Mouse (Mus musculus) forebrain, postnatal 0 days (tissue): ENCODE results near the gene Tns1. TPM values are rescaled to one million over a fixed set of nuclear protein-coding genes. Genes with fewer than 3 reads are reported as not detected.

ENCODE experiments used
- ATAC-seq: fragments of 200-750 bp; cut with Nextera tagmentation; 2 replicates; pipeline ENCODE4 v1.8.0; 2017; ENCODE audit warnings: mild to moderate bottlenecking, moderate library complexity
- DNase-seq: peaks from one replicate; pipeline ENCODE4 v3.0.0-alpha.2; 2015
- H3K27ac ChIP-seq: fragments of 300-500 bp; sonication (generic); 2 replicates; pipeline ENCODE4 v1.5.1; 2014; ENCODE audit warnings: low read depth, mild to moderate bottlenecking, antibody characterized with exemption, low read length, moderate library complexity, mixed read lengths
- H3K27me3 ChIP-seq: fragments of 300-500 bp; sonication (generic); 2 replicates; pipeline ENCODE4 v1.6.1; 2014; ENCODE audit warnings: mild to moderate bottlenecking, low read length, mixed read lengths; ENCODE audit not compliant: insufficient read depth
- H3K36me3 ChIP-seq: fragments of 300-500 bp; sonication (generic); 2 replicates; pipeline ENCODE4 v1.6.1; 2014; ENCODE audit warnings: mild to moderate bottlenecking, moderate library complexity; ENCODE audit not compliant: insufficient read depth
- H3K4me1 ChIP-seq: fragments of 300-500 bp; sonication (generic); 2 replicates; pipeline ENCODE4 v1.6.1; 2014; ENCODE audit warnings: antibody characterized with exemption; ENCODE audit not compliant: insufficient read depth
- H3K4me2 ChIP-seq: fragments of 300-500 bp; sonication (generic); 2 replicates; pipeline ENCODE4 v1.6.1; 2014; ENCODE audit warnings: low read depth, mild to moderate bottlenecking, moderate library complexity
- H3K4me3 ChIP-seq: fragments of 300-500 bp; sonication (generic); 2 replicates; pipeline ENCODE4 v1.5.1; 2014; ENCODE audit warnings: low read depth, low read length, mixed read lengths
- H3K9ac ChIP-seq: fragments of 300-500 bp; sonication (generic); 2 replicates; pipeline ENCODE4 v1.6.1; 2014; ENCODE audit warnings: mild to moderate bottlenecking
- H3K9me3 ChIP-seq: fragments of 300-500 bp; sonication (generic); 2 replicates; pipeline ENCODE4 v1.6.1; 2016; ENCODE audit warnings: low read length
- CTCF ChIP-seq: sonication (generic); IDR thresholded peaks from 2 replicates; pipeline ENCODE4 v1.5.1; 2016; ENCODE audit warnings: antibody characterized with exemption, control low read depth, low read depth
- WGBS: fragments of 180-500 bp; shearing (Covaris S2); extraction: QIAGEN DNeasy Blood & Tissue Kit; methylation state at CpG from one replicate; pipeline ENCODE4 v1.1.7; 2014; 5-methylcytosine and 5-hydroxymethylcytosine counted together
- polyA plus RNA-seq: library from polyadenylated mRNA; unstranded; fragments of >200 nt; fragmentation: Nextera tagmentation; extraction: Ambion mirVana; gene quantifications from 2 replicates; pipeline ENCODE4 v1.2.1, GENCODE M21; 2015
- total RNA-seq: library from RNA; depleted of rRNA; stranded (reverse); fragments of >200 nt; gene quantifications from 2 replicates; pipeline ENCODE4 v1.2.3, GENCODE M21; 2014

Tns1 gene
- total and polyA plus RNA-seq, 2 experiments from 2014 or later: 7.0 to 21.8 TPM

- ATAC-seq (no peak), DNase-seq (no peak)
- TF ChIP-seq CTCF: no peak
- Histone ChIP-seq H3K4me3 (no peak overlapping the region), H3K36me3 (no peaks in the 10 kb centered on the region), H3K27ac (no peak overlapping the region), H3K4me2 (no peak overlapping the region), H3K27me3 (no peaks in the 10 kb centered on the region), H3K9ac (no peak overlapping the region), H3K4me1 (no peaks in the 10 kb centered on the region), H3K9me3 (no peaks in the 10 kb centered on the region)
- WGBS: 83% methylated on average over 10 of the region's 10 CpGs
Observed at GRCm38 (mm10) chr1:73952598-73952997, 171.7 kb downstream of the Tns1 start.

- no peaks in the 10 kb centered on the region for H3K4me1 ChIP-seq
- no peak for TF ChIP-seq CTCF
- H3K4me3 ChIP-seq: no peak overlapping the region
- ATAC-seq: no peak
- no peak overlapping the region for H3K27ac ChIP-seq
- 94% methylated on average over 3 of the region's 3 CpGs for WGBS
- H3K36me3 ChIP-seq: no peaks in the 10 kb centered on the region
- no peak overlapping the region for H3K9ac ChIP-seq
- no peak for DNase-seq
- H3K9me3 ChIP-seq: no peaks in the 10 kb centered on the region
- no peak overlapping the region for H3K4me2 ChIP-seq
- H3K27me3 ChIP-seq: no peaks in the 10 kb centered on the region
Observed at GRCm38 (mm10) chr1:73951178-73951577, 173.1 kb downstream of the Tns1 start.

GRCm38 (mm10) chr1:73948757-73949156 is 175.5 kb downstream of the Tns1 start:
- H3K36me3 ChIP-seq: no peaks in the 10 kb centered on the region
- H3K27ac ChIP-seq: no peak overlapping the region
- no peak overlapping the region for H3K4me3 ChIP-seq
- H3K4me2 ChIP-seq: no peak overlapping the region
- DNase-seq: no peak
- H3K4me1 ChIP-seq: no peaks in the 10 kb centered on the region
- ATAC-seq: no peak
- H3K9me3 ChIP-seq: no peaks in the 10 kb centered on the region
- 87% methylated on average over 5 of the region's 5 CpGs for WGBS
- no peak for TF ChIP-seq CTCF
- H3K27me3 ChIP-seq: no peaks in the 10 kb centered on the region
- H3K9ac ChIP-seq: no peak overlapping the region

- 69% methylated on average over 15 of the region's 15 CpGs for WGBS
- Histone ChIP-seq H3K4me3 (no peak overlapping the region), H3K36me3 (no peaks in the 10 kb centered on the region), H3K27ac (no peak overlapping the region), H3K4me2 (no peak overlapping the region), H3K4me1 (no peaks in the 10 kb centered on the region), H3K9me3 (no peaks in the 10 kb centered on the region), H3K9ac (no peak overlapping the region), H3K27me3 (no peaks in the 10 kb centered on the region)
- ATAC-seq (no peak), DNase-seq (no peak)
- TF ChIP-seq CTCF: no peak
Observed at GRCm38 (mm10) chr1:73947525-73948304, 176.5 kb downstream of the Tns1 start.

- no peaks in the 10 kb centered on the region for H3K36me3 ChIP-seq
- H3K4me3 ChIP-seq: no peak overlapping the region
- ATAC-seq: no peak
- H3K9me3 ChIP-seq: no peaks in the 10 kb centered on the region
- WGBS: 85% methylated on average over 7 of the region's 7 CpGs
- H3K27me3 ChIP-seq: no peaks in the 10 kb centered on the region
- H3K4me2 ChIP-seq: no peak overlapping the region
- no peak for TF ChIP-seq CTCF
- H3K4me1 ChIP-seq: no peaks in the 10 kb centered on the region
- DNase-seq: no peak
- H3K27ac ChIP-seq: no peak overlapping the region
- H3K9ac ChIP-seq: no peak overlapping the region
Observed at GRCm38 (mm10) chr1:73946701-73947100, 177.5 kb downstream of the Tns1 start.

GRCm38 (mm10) chr1:73944393-73944792 is 179.9 kb downstream of the Tns1 start:
- DNase-seq: peak; percentile 54
- H3K4me1 ChIP-seq: no peaks in the 10 kb centered on the region
- no peak overlapping the region for H3K4me2 ChIP-seq
- ATAC-seq: peak; percentile 87
- peak overlapping the region; percentile 59 for H3K27ac ChIP-seq
- no peak overlapping the region for H3K4me3 ChIP-seq
- WGBS: 37% methylated on average over 3 of the region's 3 CpGs
- H3K9me3 ChIP-seq: no peaks in the 10 kb centered on the region
- no peaks in the 10 kb centered on the region for H3K36me3 ChIP-seq
- TF ChIP-seq CTCF: no peak
- H3K9ac ChIP-seq: no peak overlapping the region
- no peaks in the 10 kb centered on the region for H3K27me3 ChIP-seq

- Histone ChIP-seq H3K27ac (peak overlapping the region; percentile 59), H3K36me3 (no peaks in the 10 kb centered on the region), H3K4me2 (no peak overlapping the region), H3K27me3 (no peaks in the 10 kb centered on the region), H3K9ac (no peak overlapping the region), H3K4me1 (no peaks in the 10 kb centered on the region), H3K4me3 (no peak overlapping the region), H3K9me3 (no peaks in the 10 kb centered on the region)
- WGBS: 60% methylated on average over 9 of the region's 9 CpGs
- no peak for TF ChIP-seq CTCF
- DNase-seq (peak; percentile 58), ATAC-seq (peak; percentile 59)
Observed at GRCm38 (mm10) chr1:73943667-73944289, 180.5 kb downstream of the Tns1 start.
